Mouse (Mus musculus) midbrain, embryonic 10.5 days (tissue): ENCODE data around the gene Ndufa11. TPM values are rescaled to one million over a fixed set of nuclear protein-coding genes. Genes with fewer than 3 reads are reported as not detected.

Experiments
- DNase-seq: peaks from one replicate; pipeline ENCODE4 v3.0.0-alpha.2; 2017; ENCODE audit warnings: low spot score
- H3K27ac ChIP-seq: fragments of 300-500 bp; sonication (generic); replicated peaks from 2 replicates; pipeline ENCODE4 v1.5.1; 2016; ENCODE audit warnings: mild to moderate bottlenecking
- H3K27me3 ChIP-seq: fragments of 300-500 bp; sonication (generic); 2 replicates; pipeline ENCODE4 v1.6.1; 2016; ENCODE audit warnings: low read depth, mild to moderate bottlenecking; ENCODE audit not compliant: poor library complexity, severe bottlenecking
- H3K36me3 ChIP-seq: fragments of 300-500 bp; sonication (generic); 2 replicates; pipeline ENCODE4 v1.6.1; 2016; ENCODE audit warnings: mild to moderate bottlenecking, moderate library complexity
- H3K4me1 ChIP-seq: fragments of 300-500 bp; sonication (generic); 2 replicates; pipeline ENCODE4 v1.6.1; 2016
- H3K4me3 ChIP-seq: fragments of 300-500 bp; sonication (generic); 2 replicates; pipeline ENCODE4 v1.5.1; 2016; ENCODE audit warnings: mild to moderate bottlenecking, moderate library complexity
- H3K9me3 ChIP-seq: fragments of 300-500 bp; sonication (generic); replicated peaks from 2 replicates; pipeline ENCODE4 v1.6.1; 2016; ENCODE audit warnings: mild to moderate bottlenecking
- WGBS: fragments of 180-500 bp; shearing (Covaris S2); methylation state at CpG from one replicate; pipeline ENCODE4 v1.1.7; 2016; 5-methylcytosine and 5-hydroxymethylcytosine counted together
- polyA plus RNA-seq: library from polyadenylated mRNA; unstranded; fragments of >200 nt; fragmentation: Nextera tagmentation; extraction: Ambion mirVana; gene quantifications from 2 replicates; pipeline ENCODE4 v1.2.1, GENCODE M21; 2016

Gene Ndufa11
- polyA plus RNA-seq, 1 experiment from 2014 or later = 385 TPM

GRCm38 (mm10) chr17:56727029-56727649 is 9.6 kb downstream of the Ndufa11 start:
- H3K36me3 ChIP-seq = peaks cover 29% of the 10 kb centered on the region
- H3K9me3 ChIP-seq = no peaks in the 10 kb centered on the region
- WGBS = 17% methylated on average over 7 of the region's 7 CpGs
- H3K4me3 ChIP-seq = no peak overlapping the region
- no peak for DNase-seq
- H3K27me3 ChIP-seq = no peaks in the 10 kb centered on the region
- H3K4me1 ChIP-seq = peaks cover 26% of the 10 kb centered on the region
- peak overlapping the region; percentile 23; the same call in 1 of the 2 replicates for H3K27ac ChIP-seq

- Histone ChIP-seq H3K4me1 (peaks cover 26% of the 10 kb centered on the region), H3K27ac (0 out of 2 replicates have a peak overlapping the region, but pooled peaks have one; percentile 4), H3K27me3 (no peaks in the 10 kb centered on the region), H3K4me3 (no peak overlapping the region), H3K9me3 (no peaks in the 10 kb centered on the region), H3K36me3 (peaks cover 24% of the 10 kb centered on the region)
- no peak for DNase-seq
- WGBS = 13% methylated on average over 12 of the region's 12 CpGs
Observed at GRCm38 (mm10) chr17:56727659-56728058, 10.1 kb downstream of the Ndufa11 start.

GRCm38 (mm10) chr17:56728117-56728516 is 10.6 kb downstream of the Ndufa11 start:
- WGBS = 42% methylated on average over 12 of the region's 12 CpGs
- Histone ChIP-seq H3K36me3 (peaks cover 20% of the 10 kb centered on the region), H3K4me1 (peaks cover 26% of the 10 kb centered on the region), H3K27me3 (no peaks in the 10 kb centered on the region), H3K9me3 (no peaks in the 10 kb centered on the region), H3K4me3 (no peak overlapping the region), H3K27ac (peak overlapping the region; percentile 4; the same call in 1 of the 2 replicates)
- DNase-seq = no peak

- DNase-seq = no peak
- no peaks in the 10 kb centered on the region for H3K9me3 ChIP-seq
- no peak overlapping the region for H3K27ac ChIP-seq
- peaks cover 26% of the 10 kb centered on the region for H3K4me1 ChIP-seq
- H3K27me3 ChIP-seq = no peaks in the 10 kb centered on the region
- peaks cover 9% of the 10 kb centered on the region for H3K36me3 ChIP-seq
- WGBS = 66% methylated on average over 6 of the region's 6 CpGs
- no peak overlapping the region for H3K4me3 ChIP-seq
Observed at GRCm38 (mm10) chr17:56729151-56729550, 11.6 kb downstream of the Ndufa11 start.

GRCm38 (mm10) chr17:56729656-56730055 is 12.1 kb downstream of the Ndufa11 start:
- Histone ChIP-seq H3K27ac (no peak overlapping the region), H3K4me3 (no peak overlapping the region), H3K9me3 (no peaks in the 10 kb centered on the region), H3K4me1 (peaks cover 26% of the 10 kb centered on the region), H3K27me3 (no peaks in the 10 kb centered on the region), H3K36me3 (peaks cover 4% of the 10 kb centered on the region; the same call in 1 of the 2 replicates)
- 66% methylated on average over 2 of the region's 2 CpGs for WGBS
- no peak for DNase-seq

GRCm38 (mm10) chr17:56736534-56736933 is 19.0 kb downstream of the Ndufa11 start:
- 48% methylated on average over 8 of the region's 8 CpGs for WGBS

GRCm38 (mm10) chr17:56738221-56738620 is 20.7 kb downstream of the Ndufa11 start:
- 83% methylated on average over 10 of the region's 10 CpGs for WGBS
- no peak overlapping the region for H3K4me3 ChIP-seq
- no peaks in the 10 kb centered on the region for H3K4me1 ChIP-seq
- no peaks in the 10 kb centered on the region for H3K36me3 ChIP-seq
- no peak overlapping the region for H3K27ac ChIP-seq
- DNase-seq = no peak
- H3K9me3 ChIP-seq = no peaks in the 10 kb centered on the region
- H3K27me3 ChIP-seq = no peaks in the 10 kb centered on the region

More at GRCm38 (mm10) chr17:56736534-56736933, 19.0 kb downstream of the Ndufa11 start:
- DNase-seq = no peak
- H3K4me3 ChIP-seq = no peak overlapping the region
- no peaks in the 10 kb centered on the region for H3K4me1 ChIP-seq
- no peaks in the 10 kb centered on the region for H3K9me3 ChIP-seq
- H3K27ac ChIP-seq = no peak overlapping the region
- H3K27me3 ChIP-seq = no peaks in the 10 kb centered on the region
- no peaks in the 10 kb centered on the region for H3K36me3 ChIP-seq

GRCm38 (mm10) chr17:56740118-56740787 is 22.7 kb downstream of the Ndufa11 start:
- WGBS = 86% methylated on average over 17 of the region's 17 CpGs
- DNase-seq = no peak
- H3K36me3 ChIP-seq = no peaks in the 10 kb centered on the region
- H3K27ac ChIP-seq = no peak overlapping the region
- no peaks in the 10 kb centered on the region; the same call in 1 of the 2 replicates for H3K27me3 ChIP-seq
- no peaks in the 10 kb centered on the region for H3K4me1 ChIP-seq
- H3K9me3 ChIP-seq = no peaks in the 10 kb centered on the region
- H3K4me3 ChIP-seq = no peak overlapping the region

- 83% methylated on average over 17 of the region's 17 CpGs for WGBS
- no peaks in the 10 kb centered on the region for H3K36me3 ChIP-seq
- H3K9me3 ChIP-seq = no peaks in the 10 kb centered on the region
- H3K27me3 ChIP-seq = no peaks in the 10 kb centered on the region; the same call in 1 of the 2 replicates
- H3K4me3 ChIP-seq = no peak overlapping the region
- H3K27ac ChIP-seq = no peak overlapping the region
- H3K4me1 ChIP-seq = no peaks in the 10 kb centered on the region
- DNase-seq = no peak
Observed at GRCm38 (mm10) chr17:56740788-56741160, 23.2 kb downstream of the Ndufa11 start.

- Histone ChIP-seq H3K9me3 (no peaks in the 10 kb centered on the region), H3K27me3 (no peaks in the 10 kb centered on the region; the same call in 1 of the 2 replicates), H3K4me1 (no peaks in the 10 kb centered on the region), H3K4me3 (no peak overlapping the region), H3K27ac (no peak overlapping the region), H3K36me3 (no peaks in the 10 kb centered on the region)
- 70% methylated on average over 5 of the region's 5 CpGs for WGBS
- DNase-seq = no peak
Observed at GRCm38 (mm10) chr17:56744173-56744572, 26.6 kb downstream of the Ndufa11 start.

- no peaks in the 10 kb centered on the region for H3K9me3 ChIP-seq
Observed at GRCm38 (mm10) chr17:56751404-56752072, 34.0 kb downstream of the Ndufa11 start.

GRCm38 (mm10) chr17:56753452-56753851 is 35.9 kb downstream of the Ndufa11 start:
- Histone ChIP-seq H3K27ac (no peak overlapping the region), H3K9me3 (no peaks in the 10 kb centered on the region), H3K27me3 (peaks cover 90% of the 10 kb centered on the region), H3K4me1 (peaks cover 37% of the 10 kb centered on the region), H3K4me3 (no peak overlapping the region), H3K36me3 (no peaks in the 10 kb centered on the region)
- 22% methylated on average over 15 of the region's 15 CpGs for WGBS
- no peak for DNase-seq

More at GRCm38 (mm10) chr17:56751404-56752072, 34.0 kb downstream of the Ndufa11 start:
- H3K27me3 ChIP-seq = peaks cover 70% of the 10 kb centered on the region
- H3K27ac ChIP-seq = peak overlapping the region; percentile 69; the same call in 1 of the 2 replicates
- peak; percentile 66 for DNase-seq
- H3K36me3 ChIP-seq = no peaks in the 10 kb centered on the region
- peak overlapping the region; percentile 43 for H3K4me3 ChIP-seq
- WGBS = 25% methylated on average over 71 of the region's 71 CpGs
- peaks cover 20% of the 10 kb centered on the region for H3K4me1 ChIP-seq
